Mouse (Mus musculus): ENCODE measurements around the gene H2-DMb2.

The H2-DMb2 gene

DNA sequence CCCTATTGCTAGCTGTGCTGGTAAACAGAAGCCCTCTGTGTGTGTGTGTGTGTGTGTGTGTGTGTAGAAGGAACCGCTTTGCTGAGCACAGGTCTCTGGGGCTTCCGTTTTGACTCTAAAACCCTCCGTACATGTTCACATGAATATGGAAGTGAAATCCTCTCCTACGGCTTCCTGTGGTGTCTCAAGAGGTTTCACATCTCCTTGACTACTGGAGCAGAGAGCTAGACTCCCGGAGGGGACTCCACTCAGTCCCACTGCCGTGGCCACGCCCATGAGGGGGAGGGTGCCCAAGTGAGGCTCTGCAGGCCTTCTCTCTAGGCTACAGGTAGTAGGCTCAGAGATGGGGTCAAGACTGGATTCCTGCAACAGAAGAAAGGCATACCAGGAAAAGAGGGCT lies at the start of gene H2-DMb2:
H2-DMb2 (plus strand) TSS at position 275 of the 400 bp plus-strand sequence.
- DNase-seq: peak; percentile 90

DNA sequence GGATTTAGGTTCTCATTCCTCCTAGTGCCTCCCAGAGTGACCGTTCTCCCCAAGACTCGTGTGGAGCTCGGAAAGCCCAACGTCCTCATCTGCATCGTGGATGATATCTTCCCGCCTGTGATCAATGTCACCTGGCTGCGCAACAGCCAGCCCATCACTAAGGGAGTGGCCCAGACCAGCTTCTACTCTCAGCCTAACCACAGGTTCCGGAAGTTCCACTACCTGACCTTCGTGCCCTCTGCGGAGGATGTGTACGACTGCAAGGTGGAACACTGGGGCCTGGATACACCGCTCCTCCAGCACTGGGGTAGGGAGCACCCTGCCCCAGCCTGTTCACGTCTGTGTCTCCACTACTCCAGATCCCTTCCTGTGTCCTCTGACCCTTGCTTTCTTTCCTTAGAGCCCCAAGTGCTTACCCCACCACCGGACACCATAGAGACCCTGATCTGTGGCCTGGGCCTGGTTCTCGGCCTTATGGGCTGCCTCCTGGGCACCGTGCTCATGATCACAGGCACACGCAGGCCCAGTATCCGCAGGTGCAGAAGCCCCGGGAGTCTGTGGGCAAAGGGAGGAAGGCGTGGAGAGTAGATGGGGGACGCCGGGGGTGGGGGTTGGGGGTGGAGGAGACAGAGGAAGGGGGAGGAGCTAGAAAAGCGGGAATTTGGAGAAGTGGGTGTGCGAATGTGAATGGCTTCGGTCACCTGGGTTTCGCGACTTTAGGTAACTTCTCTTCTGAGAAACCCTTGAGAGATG lies 48.6 kb upstream of the H2-DMb2 start:
- DNase-seq: no peak

DNA sequence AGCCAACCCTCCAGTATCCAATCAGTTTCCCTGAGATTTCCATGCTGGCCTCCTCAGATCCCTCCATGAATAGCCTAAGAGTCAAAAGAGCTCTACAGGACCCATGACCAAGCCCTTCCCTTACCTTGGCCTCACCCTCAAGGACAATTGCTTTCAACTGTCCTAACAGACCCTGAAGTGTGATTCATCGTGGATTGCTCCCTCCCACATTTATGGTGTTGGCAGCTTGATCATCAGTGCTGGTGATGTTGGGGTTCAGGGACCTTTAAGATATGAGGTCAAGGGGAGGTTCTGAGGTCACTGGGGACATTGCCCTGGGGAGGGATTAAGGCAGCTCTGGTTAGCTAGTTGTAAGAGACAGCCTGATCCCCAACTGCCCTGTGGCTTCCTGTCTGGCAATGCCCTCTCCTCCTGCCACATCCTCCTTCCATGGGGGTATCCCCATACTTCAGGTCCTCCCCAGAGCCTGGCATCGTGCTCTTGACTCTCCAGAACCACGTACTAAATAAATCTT lies 46.6 kb upstream of the H2-DMb2 start:
- DNase-seq: no peak

DNA sequence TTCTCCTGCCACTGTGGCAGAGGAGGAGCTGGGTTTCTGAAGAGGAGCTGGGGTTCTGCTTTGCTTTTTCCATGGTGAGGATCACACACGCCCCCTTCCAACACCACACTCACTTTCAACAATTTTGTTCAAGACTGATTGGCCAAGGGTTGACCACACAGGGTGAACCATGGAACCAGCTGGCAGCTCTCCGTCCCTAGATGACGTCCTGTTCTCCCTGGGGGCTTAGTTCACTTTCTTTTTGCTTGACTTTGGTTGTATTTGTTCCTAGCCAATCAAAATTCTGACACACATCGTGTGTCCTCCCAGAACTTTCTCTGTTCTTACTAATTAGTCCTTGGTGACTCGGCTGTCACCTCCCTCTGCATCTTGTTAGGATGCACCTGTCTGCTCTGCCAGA lies 45.8 kb upstream of the H2-DMb2 start:
- no peak for DNase-seq

DNA sequence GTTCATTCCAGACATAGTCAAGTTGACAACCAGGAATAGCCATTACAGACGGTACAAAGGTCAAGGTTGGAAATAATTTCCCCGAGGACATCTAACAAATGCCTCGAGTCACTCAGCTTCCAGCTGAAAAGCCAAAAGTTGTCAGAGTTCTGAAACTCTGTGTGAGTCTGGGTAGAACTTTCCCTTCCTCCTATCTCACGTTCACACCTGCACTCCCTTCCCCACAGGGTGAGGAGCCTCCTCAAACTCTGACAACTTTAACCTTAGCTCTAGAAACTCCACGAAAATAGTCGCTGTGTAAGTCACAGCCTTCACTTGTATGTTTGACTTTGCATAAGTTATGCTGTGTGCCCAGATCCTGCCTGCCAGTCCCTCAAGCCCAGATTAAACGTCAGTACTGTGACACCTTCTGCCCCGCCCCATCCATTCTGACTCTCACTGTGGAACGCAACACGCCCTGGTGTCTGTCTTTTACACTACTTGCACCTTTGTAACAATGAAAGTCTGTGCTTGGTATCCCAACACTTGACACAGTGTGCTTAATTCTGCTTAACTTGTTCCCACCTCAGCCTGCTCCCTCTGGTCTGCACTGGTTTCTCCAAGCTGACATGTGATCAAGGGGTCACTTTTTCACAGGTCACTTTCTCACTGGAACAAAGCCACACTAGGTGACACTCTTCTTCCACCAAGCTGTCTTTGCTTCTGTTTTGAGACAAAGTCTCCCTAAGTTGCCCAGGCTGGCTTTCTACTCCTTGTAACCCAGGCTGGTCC lies 44.2 kb upstream of the H2-DMb2 start:
- no peak for DNase-seq

DNA sequence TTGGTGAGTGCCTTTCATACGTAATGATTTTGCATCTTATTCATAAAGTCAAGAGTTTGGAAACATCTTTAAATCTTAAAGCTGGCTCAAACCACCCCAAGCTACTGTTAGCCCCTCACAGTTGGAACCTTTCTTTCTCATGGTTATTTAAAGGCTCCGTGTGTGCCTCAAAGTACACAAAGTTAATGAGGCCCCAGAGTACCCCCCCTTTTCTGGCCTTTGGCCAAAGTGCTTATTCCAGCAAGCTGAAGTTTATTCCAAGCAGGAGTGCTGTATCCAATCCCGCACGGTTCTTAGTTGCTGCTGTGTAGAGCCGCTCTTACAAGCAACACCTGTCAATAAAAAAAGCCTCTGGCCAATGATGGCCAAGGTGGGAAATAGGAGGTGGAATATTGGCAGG lies 43.6 kb upstream of the H2-DMb2 start:
- DNase-seq: no peak

DNA sequence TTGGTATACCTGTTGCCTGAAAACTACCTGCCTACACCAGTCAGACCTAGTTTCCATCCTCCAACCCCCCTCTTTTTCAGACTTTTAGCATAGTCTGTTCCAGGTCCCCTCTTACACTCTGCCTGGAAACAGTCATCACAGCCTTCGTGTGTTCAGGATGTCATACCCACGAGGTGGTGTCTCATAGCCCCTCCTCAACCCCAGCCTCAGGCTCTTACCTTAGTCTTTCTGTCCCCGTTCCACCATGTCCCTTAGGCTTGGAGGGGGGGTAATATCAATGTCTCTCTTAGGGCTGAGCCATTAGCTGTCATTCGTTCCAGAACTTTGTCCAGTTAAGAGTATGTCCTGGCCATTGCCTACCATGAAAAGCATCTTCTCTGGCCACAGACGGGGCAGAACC lies 41.9 kb upstream of the H2-DMb2 start:
- DNase-seq: no peak

DNA sequence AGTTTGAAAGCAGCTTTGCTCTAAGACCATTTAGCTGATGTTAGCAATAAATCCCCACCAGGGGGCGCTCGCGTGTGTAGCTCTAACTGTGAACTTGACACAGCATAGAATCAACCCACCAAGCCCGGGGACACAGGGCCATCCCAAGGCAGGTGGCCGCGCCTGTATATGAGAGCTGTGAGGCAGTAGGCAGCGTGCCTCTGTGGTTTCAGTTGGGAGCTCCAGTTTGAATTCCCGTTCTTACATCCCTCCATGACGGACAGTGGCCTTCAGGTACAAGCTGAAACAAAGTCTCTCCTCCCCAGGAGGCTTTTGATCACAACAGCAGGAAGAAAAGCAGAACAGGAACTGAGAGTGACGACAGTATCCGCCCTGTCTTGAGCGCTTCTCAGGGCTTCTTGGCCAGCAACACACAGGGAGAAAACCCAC lies 41.5 kb upstream of the H2-DMb2 start:
- peak; percentile 98 for DNase-seq

DNA sequence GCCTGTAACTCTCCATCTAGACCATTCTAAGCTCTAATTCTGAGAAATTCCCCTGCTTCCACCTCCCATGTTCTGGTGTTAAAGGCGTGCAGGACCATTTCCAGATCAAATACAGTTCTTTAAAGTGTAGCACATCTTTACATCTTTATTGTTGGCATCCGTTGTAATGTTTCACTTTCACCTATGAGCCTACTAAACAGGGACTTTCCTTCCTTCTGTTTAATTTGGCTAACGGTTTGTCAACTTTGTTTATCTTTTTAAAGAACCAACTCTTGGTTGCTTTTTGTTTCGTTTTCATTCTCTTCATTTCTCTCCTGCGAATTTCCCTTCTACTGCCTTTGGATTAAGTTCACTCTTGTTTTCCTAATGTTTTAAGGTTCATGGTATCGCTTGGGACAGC lies 40.3 kb upstream of the H2-DMb2 start:
- no peak for DNase-seq

DNA sequence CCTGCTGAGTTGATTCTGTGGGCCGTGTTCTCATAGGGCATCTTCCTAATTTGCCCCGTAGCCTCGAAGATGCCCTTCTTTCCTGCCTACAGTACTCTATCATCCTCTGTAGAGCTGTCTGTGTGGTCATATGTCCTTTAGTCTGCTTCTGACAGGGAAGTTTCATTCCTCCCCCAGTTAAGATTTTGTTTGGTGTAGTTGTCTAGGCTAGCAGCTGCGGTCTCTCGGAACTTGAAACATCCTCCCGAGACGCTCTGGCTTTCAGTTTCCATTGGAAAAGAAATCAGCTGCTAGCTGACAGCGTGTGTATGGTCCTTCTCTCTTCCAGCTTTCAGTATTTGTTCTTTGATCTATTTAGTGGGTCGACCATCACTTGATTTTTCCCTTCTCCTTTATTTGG lies 38.3 kb upstream of the H2-DMb2 start:
- no peak for DNase-seq

DNA sequence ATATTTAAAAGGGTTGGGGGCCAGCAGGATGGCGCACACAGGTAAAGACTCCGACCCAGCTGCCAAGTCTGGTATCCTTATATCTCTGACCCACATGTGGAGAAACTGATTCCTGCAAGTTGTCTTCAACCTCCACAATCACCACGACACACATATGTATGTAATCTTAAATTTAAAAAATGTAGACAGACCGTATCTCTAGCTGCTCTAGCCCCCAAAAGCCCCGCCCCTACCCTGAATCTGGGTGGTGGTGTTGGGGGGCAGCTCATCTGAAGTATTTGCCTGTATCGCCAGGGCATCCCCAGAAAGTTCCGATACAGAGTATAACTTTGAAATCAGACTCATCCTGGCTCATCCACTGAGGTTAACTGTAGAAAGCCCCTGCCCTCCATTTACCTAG lies 36.6 kb upstream of the H2-DMb2 start:
- DNase-seq: no peak

DNA sequence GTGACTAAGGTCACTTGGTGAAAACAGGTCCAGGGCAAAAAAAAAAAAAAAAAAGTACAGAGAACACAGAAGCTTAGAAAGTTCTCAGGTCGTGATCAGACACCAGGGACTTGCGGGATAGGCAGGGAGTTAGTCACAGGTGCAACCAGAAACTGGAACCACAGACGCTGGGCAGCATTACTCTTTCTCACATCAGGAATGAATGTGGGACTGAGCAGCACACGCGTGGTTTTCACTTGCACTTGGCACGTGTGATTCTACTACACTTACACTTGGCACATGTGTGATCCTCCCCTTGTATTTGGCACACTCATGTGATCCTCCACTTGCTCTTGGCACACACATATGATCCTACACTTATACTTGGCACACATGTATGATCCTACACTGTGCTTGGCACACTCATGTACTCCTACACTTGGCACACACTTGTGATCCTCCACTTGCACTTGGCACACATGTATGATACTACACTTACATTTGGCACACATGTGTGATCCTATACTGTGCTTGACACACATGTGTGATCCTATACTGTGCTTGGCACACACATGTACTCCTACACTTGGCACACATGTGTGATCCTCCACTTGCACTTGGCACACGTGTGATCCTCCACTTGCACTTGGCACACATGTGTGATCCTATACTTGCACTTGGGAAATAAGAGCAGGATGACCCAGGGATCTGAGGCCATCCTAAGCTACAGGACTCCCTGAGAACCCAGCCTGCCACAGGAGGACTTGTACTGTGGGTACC lies 35.8 kb upstream of the H2-DMb2 start:
- no peak for DNase-seq

DNA sequence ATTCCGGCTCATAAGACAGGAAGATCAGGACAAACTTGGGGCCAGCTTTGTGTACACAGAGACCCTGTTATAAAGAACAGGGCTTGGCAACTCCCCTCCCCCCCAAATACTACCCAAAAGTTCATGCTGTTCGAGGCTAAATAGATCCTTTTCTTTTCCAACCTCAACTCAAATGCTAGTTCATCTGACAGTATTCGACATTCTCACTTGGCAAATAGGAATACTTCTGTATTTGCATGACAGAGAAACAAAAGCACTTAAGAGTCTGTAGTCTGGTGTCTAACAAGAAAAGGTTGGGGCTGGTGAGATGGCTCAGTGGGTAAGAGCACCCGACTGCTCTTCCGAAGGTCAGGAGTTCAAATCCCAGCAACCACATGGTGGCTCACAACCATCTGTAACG lies 34.6 kb upstream of the H2-DMb2 start:
- DNase-seq: no peak

DNA sequence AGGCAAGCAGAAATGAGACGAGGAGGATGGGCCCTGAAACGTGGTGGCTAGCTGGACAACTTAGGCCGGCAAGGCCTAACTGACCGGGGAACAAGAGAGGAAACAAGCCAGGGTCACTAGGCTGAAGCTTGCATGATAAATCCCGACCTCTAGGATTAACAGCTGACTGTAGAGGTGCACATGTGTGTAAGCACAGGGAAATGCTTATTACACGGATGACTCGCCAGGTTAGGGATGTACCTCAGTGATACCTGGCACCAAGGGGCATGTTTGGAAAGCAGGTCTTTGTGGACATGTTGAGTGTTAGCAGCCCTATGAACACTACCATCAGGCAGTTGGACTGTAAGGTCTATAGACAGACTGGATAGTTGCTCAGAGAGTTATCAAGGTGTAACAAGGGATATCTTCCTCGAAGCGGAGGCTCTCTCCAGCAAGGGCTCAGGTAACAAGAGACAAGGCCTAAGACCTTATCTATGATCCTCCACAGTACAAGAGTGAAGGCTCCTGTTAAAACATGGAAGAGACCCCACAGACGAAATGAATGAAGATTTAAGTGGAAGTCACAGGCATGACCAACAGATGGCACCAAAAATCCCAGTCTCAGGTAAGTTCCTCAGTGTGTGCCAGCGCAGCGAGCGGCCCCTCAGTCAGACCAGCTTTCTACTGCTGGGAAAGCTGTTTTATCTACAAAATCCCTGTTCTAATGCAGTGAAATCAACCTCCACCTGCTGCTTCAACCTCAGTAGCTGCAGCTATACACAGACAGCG lies 33.9 kb upstream of the H2-DMb2 start:
- DNase-seq: peak; percentile 45

DNA sequence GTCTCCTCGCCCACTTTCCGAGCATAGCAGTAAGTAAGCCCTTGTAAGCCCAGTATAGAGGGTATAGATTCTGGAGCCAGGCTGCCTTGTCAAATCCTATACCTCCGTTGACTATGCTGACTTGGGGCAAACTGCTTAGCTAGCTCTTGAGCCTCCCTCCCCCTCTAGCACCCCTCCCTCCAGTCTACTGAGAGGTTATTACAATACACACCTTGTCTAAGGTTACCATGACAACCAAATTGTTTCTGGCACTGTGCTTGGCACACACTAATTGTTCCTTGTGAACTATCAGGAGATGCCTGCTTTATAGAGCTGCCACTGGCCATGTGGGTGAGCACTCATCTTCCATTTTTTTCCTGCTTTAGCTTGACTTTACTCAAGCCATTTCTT lies 33.3 kb upstream of the H2-DMb2 start:
- peak; percentile 44 for DNase-seq

DNA sequence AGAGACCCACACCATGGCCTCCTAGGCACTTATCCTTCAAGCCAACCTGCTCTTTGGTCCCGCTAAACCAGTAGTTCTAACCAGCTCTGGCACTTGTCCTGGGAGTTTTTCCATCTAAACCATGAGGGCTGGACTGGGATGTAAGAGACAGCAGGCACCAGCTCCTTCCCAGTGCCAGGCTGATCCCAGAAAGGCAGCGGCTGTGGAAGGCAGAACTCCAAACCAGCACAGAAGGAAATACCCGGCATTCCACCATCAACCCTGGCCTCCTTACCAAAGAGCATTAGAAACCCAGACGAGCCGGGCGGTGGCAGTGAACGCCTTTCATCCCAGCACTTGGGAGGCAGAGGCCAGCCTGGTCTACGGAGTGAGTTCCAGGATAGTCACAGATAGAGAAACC lies 32.8 kb upstream of the H2-DMb2 start:
- no peak for DNase-seq

DNA sequence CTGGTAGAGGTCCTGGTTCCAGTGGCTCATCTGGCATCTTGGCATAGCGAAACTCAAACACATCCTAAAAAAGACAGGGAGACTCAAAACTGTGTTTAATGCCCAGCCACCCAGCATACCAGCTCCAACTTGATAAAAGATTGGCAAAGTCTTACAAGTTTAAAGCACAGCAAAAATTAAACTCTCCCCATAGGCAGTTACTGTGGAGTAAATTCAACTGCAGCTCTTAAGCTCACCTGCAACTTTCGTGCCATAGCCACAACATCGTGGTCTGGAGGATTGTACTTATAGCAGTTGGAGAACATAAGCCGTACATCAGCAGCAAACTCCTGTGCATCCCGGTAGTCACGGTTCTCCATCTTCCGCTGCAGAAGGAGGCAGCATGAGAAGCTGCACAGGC lies 29.0 kb upstream of the H2-DMb2 start:
- no peak for DNase-seq

DNA sequence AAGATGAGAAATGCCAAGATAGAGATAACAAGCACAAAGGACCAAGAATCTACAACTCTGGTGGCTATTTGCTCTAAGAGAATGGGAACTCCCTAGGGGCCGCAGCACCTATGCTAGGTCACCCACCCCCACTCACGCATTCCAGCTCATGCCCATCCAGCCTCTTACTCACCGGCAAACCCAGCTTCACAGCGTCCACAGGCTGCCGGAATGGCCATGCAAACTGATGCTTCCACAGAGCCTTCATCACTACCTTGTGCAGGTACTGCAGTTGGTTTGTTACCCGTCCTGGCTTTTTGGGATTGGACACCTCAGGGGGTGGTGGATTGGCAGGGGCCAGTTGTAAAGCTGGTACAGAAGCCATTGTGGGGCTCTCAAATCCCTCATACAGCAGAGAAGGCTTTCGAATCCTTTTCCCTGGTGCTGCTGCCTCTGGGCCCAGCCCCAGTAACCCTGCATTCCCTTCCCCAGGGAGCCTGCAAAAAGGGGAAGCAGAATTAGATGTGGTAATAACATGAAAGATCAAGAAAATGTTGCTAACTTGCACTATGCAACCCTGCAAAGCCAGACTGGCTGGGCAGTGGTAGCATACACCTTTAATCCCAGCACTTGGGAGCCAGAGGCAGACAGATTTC lies 26.3 kb upstream of the H2-DMb2 start:
- DNase-seq: no peak

DNA sequence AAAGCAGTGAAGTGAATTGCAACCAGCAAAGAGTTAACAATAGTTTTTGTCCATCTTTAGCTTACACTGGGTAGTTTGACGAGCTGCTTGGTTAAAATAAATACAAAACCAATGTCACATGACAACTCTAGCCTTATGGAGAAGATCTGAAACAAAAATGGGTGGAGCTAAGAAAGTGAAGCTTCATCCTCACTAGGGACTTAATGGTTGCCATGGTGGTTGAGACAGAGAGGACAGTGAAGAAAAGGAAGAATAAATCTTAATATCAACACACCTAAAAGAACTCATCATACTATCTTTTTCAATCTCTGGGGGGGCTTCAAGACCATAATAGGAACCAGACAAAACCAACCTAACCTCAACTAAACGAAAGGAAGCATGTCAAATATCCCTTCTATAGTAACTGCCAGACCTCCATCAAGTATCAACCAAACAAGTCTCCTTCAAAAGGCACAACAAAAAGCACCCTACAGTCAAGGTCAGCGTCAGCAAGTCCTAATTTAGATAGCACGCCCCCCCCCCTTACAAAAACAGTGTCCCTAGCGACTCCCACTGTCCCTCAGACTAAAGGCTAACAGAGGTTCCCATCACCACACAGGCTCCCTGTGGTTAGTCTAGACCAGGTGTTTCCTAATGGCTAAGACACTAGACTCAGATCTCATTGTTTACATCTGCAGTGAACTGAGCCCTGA lies 25.5 kb upstream of the H2-DMb2 start:
- no peak for DNase-seq

DNA sequence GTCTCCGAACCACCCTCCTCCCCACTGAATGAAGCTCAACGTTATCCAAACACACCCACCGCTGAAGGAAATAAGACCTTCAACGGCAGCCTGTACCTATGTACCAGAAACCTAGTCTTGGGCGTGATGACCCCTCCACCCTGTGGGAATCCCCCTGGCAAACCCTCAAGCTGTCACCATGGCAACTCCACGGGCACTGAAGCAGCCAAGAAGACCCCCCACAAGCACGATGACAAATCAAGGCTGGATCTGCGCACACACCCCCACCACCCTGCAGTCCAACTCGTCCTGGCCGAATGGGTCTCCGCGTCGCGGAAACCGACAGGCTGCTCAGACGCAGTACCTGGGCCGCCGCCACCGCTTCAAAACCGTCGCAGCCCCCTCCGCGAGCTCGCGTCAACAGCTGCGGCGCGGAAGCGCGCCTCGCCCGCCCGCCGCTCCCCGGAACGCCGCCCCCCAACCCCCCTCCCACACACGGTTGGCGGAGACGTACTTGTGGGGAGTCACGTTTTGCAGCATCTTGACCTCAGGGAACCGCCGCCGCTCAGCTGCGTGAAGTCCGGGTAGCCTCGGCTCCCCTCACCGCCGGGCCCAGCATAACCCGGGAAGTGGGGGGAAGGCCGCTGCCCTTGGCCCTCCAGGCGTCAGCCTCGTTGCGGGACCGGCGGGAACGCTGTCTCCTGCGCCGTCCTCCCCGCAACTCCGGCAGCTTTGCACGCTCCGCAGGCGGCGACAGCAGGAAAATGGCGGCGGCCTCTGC lies 24.8 kb upstream of the H2-DMb2 start:
- peak; percentile 35 for DNase-seq

DNA sequence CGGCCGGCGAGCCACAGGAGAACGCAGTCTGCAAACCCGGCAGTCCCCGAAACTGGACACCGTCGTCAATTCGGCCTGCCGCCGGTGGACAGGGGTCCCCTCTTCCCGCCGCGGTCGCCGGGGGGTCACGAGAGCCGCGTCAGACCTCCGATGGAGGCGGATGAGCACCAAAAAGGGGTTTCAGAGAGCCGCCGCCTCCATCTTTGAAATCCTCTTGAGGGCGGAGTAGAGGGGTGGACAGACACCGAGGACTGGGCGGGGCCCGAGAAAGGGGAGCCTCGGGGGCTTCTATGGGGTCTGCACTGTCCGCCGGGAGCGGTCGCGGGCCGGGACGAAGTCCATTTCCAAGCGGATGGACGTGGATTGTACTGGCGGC lies 24.2 kb upstream of the H2-DMb2 start:
- no peak for DNase-seq
